In genomic region chr11:51833393-51834066, GRCm38 (mm10) we compare ENCODE assay signal across 28 mouse cellular contexts. TPM values are rescaled to one million over a fixed set of nuclear protein-coding genes. Genes with fewer than 3 reads are reported as not detected.
A peak's percentile ranks its signal among the peaks of the same experiment; 100 is the strongest.
DNase-seq lines count a peak whose midpoint lies in the region; ATAC-seq and TF ChIP-seq lines count a peak whose summit lies in the region.
"Had no signal": no experiment of that assay in that cellular context is flagged by ENCODE, and none has a peak within 500 bp of the region (broad histone marks: within the 10 kb centered on the region; RNA-seq: fewer than 3 reads in every experiment).

No protein-coding gene starts in this region.

- H3K4me3 ChIP-seq in liver, embryonic 13.5 days (replicated peaks) = no peak overlapping the region
- no peak overlapping the region for H3K4me3 ChIP-seq in liver, embryonic 12.5 days
- peak overlapping the region in 2 of 3 experiments; percentile 14 to 40 for H3K4me3 ChIP-seq in CH12.LX (replicated peaks in 1 of 3; ENCODE audit: low read depth in 2 of 3, low read length in 2 of 3, poor library complexity in 1 of 3)
- no peak overlapping the region for H3K4me3 ChIP-seq in forebrain, embryonic 12.5 days (replicated peaks)
- H3K4me3 ChIP-seq: embryonic facial prominence, embryonic 12.5 days; forebrain, embryonic 13.5 days; heart, embryonic 12.5 days; hindbrain, embryonic 10.5 days; left cerebral cortex, adult 2 months; lung, embryonic 15.5 days; midbrain, embryonic 10.5 days; myocyte; neural tube, embryonic 13.5 days had no signal

- WGBS in liver, embryonic 13.5 days (ENCODE audit: insufficient replicate concordance) = 65% methylated on average over 10 of the region's 10 CpGs
- WGBS in liver, embryonic 12.5 days (ENCODE audit: insufficient replicate concordance) = 64% methylated on average over 10 of the region's 10 CpGs
- 92% methylated on average over 10 of the region's 10 CpGs for WGBS in forebrain, embryonic 12.5 days

- H3K79me2 ChIP-seq in CH12.LX (replicated peaks; ENCODE audit: control insufficient read depth, extremely low read depth, insufficient read depth, poor library complexity, severe bottlenecking) = peaks cover 49% of the 10 kb centered on the region

- dilution Hi-C loops in CH12.LX (cut with MboI; ENCODE audit: extremely low pct_ligation_motif_present, extremely low pct_unique_long_range_greater_than_20kb, low sequenced_read_pairs) = no loop called here

- no peak overlapping the region for H3K9ac ChIP-seq in liver, embryonic 13.5 days
- H3K9ac ChIP-seq in liver, embryonic 12.5 days = no peak overlapping the region
- peak overlapping the region; percentile 72 for H3K9ac ChIP-seq in CH12.LX (ENCODE audit: insufficient read depth, low read depth)
- H3K9ac ChIP-seq in forebrain, embryonic 12.5 days = no peak overlapping the region
- H3K9ac ChIP-seq: embryonic facial prominence, embryonic 12.5 days; forebrain, embryonic 13.5 days; heart, embryonic 12.5 days; lung, embryonic 15.5 days; neural tube, embryonic 13.5 days had no signal

- peaks cover 60% of the 10 kb centered on the region for H3K4me1 ChIP-seq in liver, embryonic 13.5 days (replicated peaks)
- peaks cover 39% of the 10 kb centered on the region for H3K4me1 ChIP-seq in liver, embryonic 12.5 days
- H3K4me1 ChIP-seq in CH12.LX (ENCODE audit: control insufficient read depth in 1 of 2, insufficient read depth in 2 of 2) = peaks cover 74 to 85% of the 10 kb centered on the region in 2 experiments
- peaks cover 13% of the 10 kb centered on the region; the same call in 1 of the 2 replicates for H3K4me1 ChIP-seq in forebrain, embryonic 12.5 days
- H3K4me1 ChIP-seq: embryonic facial prominence, embryonic 12.5 days; lung, embryonic 15.5 days had no signal

- in situ Hi-C loops in CH12.LX (cut with MboI; ENCODE audit: low pct_ligation_motif_present, low pct_unique_long_range_greater_than_20kb, low sequenced_read_pairs) = no loop called here

- no peak overlapping the region for H3K4me2 ChIP-seq in liver, embryonic 13.5 days
- H3K4me2 ChIP-seq in liver, embryonic 12.5 days = no peak overlapping the region
- peak overlapping the region; percentile 60 for H3K4me2 ChIP-seq in CH12.LX (ENCODE audit: insufficient read depth, low read depth, poor library complexity, severe bottlenecking)
- H3K4me2 ChIP-seq in forebrain, embryonic 12.5 days = no peak overlapping the region
- H3K4me2 ChIP-seq: embryonic facial prominence, embryonic 12.5 days; forebrain, embryonic 13.5 days; heart, embryonic 12.5 days; lung, embryonic 15.5 days; neural tube, embryonic 13.5 days had no signal

- no peak for DNase-seq in liver, embryonic 13.5 days
- DNase-seq in A20 (ENCODE audit: low read depth, low spot score) (peak; percentile 56), CH12.LX (ENCODE audit: extremely low read depth) (peak; percentile 88)
- no peak for DNase-seq in adrenal gland, adult 2 months
- DNase-seq: adrenal gland, adult 8-10 months; cerebellum, adult 9-10 months; heart, adult 18-20 months; heart, postnatal 10 days; kidney, adult 18-20 months; kidney, postnatal 10 days; thymus, adult 2 months; thymus, postnatal 4 days had no signal

- TF ChIP-seq EP300 in CH12.LX (IDR thresholded peaks at IDR 0.05; ENCODE audit: low read length) = peak; percentile 99

- TF ChIP-seq POLR2A in CH12.LX (IDR thresholded peaks at IDR 0.05; ENCODE audit: low read depth, low read length) = peak; percentile 66

- H3K27me3 ChIP-seq in liver, embryonic 13.5 days = no peaks in the 10 kb centered on the region
- no peaks in the 10 kb centered on the region for H3K27me3 ChIP-seq in liver, embryonic 12.5 days (replicated peaks)
- no peaks in the 10 kb centered on the region for H3K27me3 ChIP-seq in CH12.LX (replicated peaks)
- H3K27me3 ChIP-seq in forebrain, embryonic 12.5 days = no peaks in the 10 kb centered on the region
- H3K27me3 ChIP-seq: embryonic facial prominence, embryonic 12.5 days; forebrain, embryonic 13.5 days; heart, embryonic 12.5 days; lung, embryonic 15.5 days; neural tube, embryonic 13.5 days; Patski had no signal

- TF ChIP-seq CTCF in CH12.LX (conservative IDR thresholded peaks at IDR 0.05 in 1 of 2, IDR thresholded peaks at IDR 0.05 in 1 of 2; ENCODE audit: low read depth in 2 of 2, low read length in 2 of 2) = no peak

- TF ChIP-seq RAD21 in CH12.LX (IDR thresholded peaks at IDR 0.05; ENCODE audit: low read depth, low read length) = peak; percentile 11

- no peaks in the 10 kb centered on the region for H3K9me3 ChIP-seq in liver, embryonic 13.5 days (replicated peaks)
- H3K9me3 ChIP-seq in liver, embryonic 12.5 days (replicated peaks) = no peaks in the 10 kb centered on the region
- peaks cover 5% of the 10 kb centered on the region for H3K9me3 ChIP-seq in CH12.LX (replicated peaks; ENCODE audit: low read length)
- no peaks in the 10 kb centered on the region for H3K9me3 ChIP-seq in forebrain, embryonic 12.5 days
- H3K9me3 ChIP-seq: embryonic facial prominence, embryonic 12.5 days; forebrain, embryonic 13.5 days; G1E; heart, embryonic 12.5 days; hindbrain, embryonic 10.5 days; lung, embryonic 15.5 days; midbrain, embryonic 10.5 days; neural tube, embryonic 13.5 days had no signal

- no peak for ATAC-seq in liver, embryonic 13.5 days (ENCODE audit: low read depth)
- no peak for ATAC-seq in liver, embryonic 12.5 days
- peak; percentile 63 for ATAC-seq in inflammation-experienced regulatory T-cells, adult 6 months
- ATAC-seq in forebrain, embryonic 12.5 days (ENCODE audit: low FRiP score) = no peak
- ATAC-seq: forebrain, embryonic 13.5 days; midbrain, embryonic 16.5 days; Patski had no signal

- no peaks in the 10 kb centered on the region; the same call in 1 of the 2 replicates for H3K36me3 ChIP-seq in liver, embryonic 13.5 days
- peaks cover 6% of the 10 kb centered on the region; the same call in 1 of the 2 replicates for H3K36me3 ChIP-seq in liver, embryonic 12.5 days
- H3K36me3 ChIP-seq in CH12.LX (replicated peaks in 1 of 2; ENCODE audit: control insufficient read depth in 1 of 2, insufficient read depth in 1 of 2, low read length in 1 of 2) = peaks cover 70 to 80% of the 10 kb centered on the region in 2 experiments
- H3K36me3 ChIP-seq in forebrain, embryonic 12.5 days (replicated peaks) = no peaks in the 10 kb centered on the region
- H3K36me3 ChIP-seq: heart, embryonic 12.5 days; hindbrain, embryonic 10.5 days; midbrain, embryonic 10.5 days; neural tube, embryonic 13.5 days had no signal

- H3K27ac ChIP-seq in liver, embryonic 13.5 days = peak overlapping the region; percentile 47
- H3K27ac ChIP-seq in liver, embryonic 12.5 days = no peak overlapping the region
- H3K27ac ChIP-seq in CH12.LX (ENCODE audit: insufficient read depth, low read depth) = peak overlapping the region; percentile 99
- H3K27ac ChIP-seq in forebrain, embryonic 12.5 days = no peak overlapping the region
- H3K27ac ChIP-seq: embryonic facial prominence, embryonic 12.5 days; forebrain, embryonic 13.5 days; left cerebral cortex, adult 2 months; lung, embryonic 15.5 days; neural tube, embryonic 13.5 days; stomach, postnatal 0 days had no signal

TF ChIP-seq in CH12.LX, 34 proteins besides CTCF, POLR2A, EP300 and RAD21 (continues in another document):
- TF ChIP-seq HCFC1 (IDR thresholded peaks at IDR 0.05; ENCODE audit: low read depth, low read length) (peak; percentile 60), MAZ (IDR thresholded peaks at IDR 0.05; ENCODE audit: low read depth, low read length) (peak; percentile 88), ETS1 (conservative IDR thresholded peaks at IDR 0.05; ENCODE audit: low read depth, low read length) (peak; percentile 91), MEF2A (IDR thresholded peaks at IDR 0.05; ENCODE audit: borderline replicate concordance, low read depth, low read length) (peak; percentile 93), USF1 (IDR thresholded peaks at IDR 0.05; ENCODE audit: low read depth, low read length) (no peak), TCF12 (IDR thresholded peaks at IDR 0.05; ENCODE audit: low read depth, low read length) (peak; percentile 99), MAX (IDR thresholded peaks at IDR 0.05; ENCODE audit: low read length) (peak; percentile 63), RCOR1 (conservative IDR thresholded peaks at IDR 0.05; ENCODE audit: low read depth, low read length) (peak; percentile 90; the same call in 1 of the 2 replicates), JUND (conservative IDR thresholded peaks at IDR 0.05; ENCODE audit: low read depth, low read length) (no peak; the same call in 1 of the 2 replicates), PAX5 (IDR thresholded peaks at IDR 0.05; ENCODE audit: low read length) (no peak), NELFE (IDR thresholded peaks at IDR 0.05; ENCODE audit: low read depth, low read length) (peak; percentile 30; the same call in 1 of the 2 replicates), CHD1 (IDR thresholded peaks at IDR 0.05; ENCODE audit: low read depth, low read length) (no peak), ELF1 (IDR thresholded peaks at IDR 0.05; ENCODE audit: low read depth, low read length) (peak; percentile 82), MYC (IDR thresholded peaks at IDR 0.05; ENCODE audit: low read depth, low read length) (peak; percentile 73), JUN (IDR thresholded peaks at IDR 0.05; ENCODE audit: insufficient read depth, low read depth, low read length) (peak; percentile 63), KAT2A (IDR thresholded peaks at IDR 0.05; ENCODE audit: insufficient replicate concordance, low read length) (peak; percentile 68; the same call in 1 of the 2 replicates), IRF4 (IDR thresholded peaks at IDR 0.05; ENCODE audit: low read depth, low read length) (peak; percentile 92), BHLHE40 (IDR thresholded peaks at IDR 0.05; ENCODE audit: low read depth, low read length) (peak; percentile 88), ZNF384 (IDR thresholded peaks at IDR 0.05; ENCODE audit: low read depth, low read length) (no peak), MAFK (IDR thresholded peaks at IDR 0.05; ENCODE audit: insufficient replicate concordance, low read length) (peak; percentile 63; the same call in 1 of the 2 replicates), POLR2AphosphoS2 (IDR thresholded peaks at IDR 0.05; ENCODE audit: low read depth, low read length) (0 out of 2 replicates have a peak, but pooled peaks have one; percentile 68), USF2 (conservative IDR thresholded peaks at IDR 0.05; ENCODE audit: low read depth, low read length) (no peak)

RNA-seq across cellular contexts. Expression of gene Jade2, which starts 23.9 kb away (rescaled TPM):
- 0.55 and 0.61 TPM in 2 replicates for polyA plus RNA-seq in liver, embryonic 13.5 days (2015; fragmentation: Nextera tagmentation; extraction: Ambion mirVana)
- 0.92 and 0.95 TPM in 2 replicates for polyA plus RNA-seq in liver, embryonic 12.5 days (2016; fragmentation: Nextera tagmentation; extraction: Ambion mirVana)
- 51.4 and 58.2 TPM in 2 replicates for total RNA-seq in CH12.LX (2012; rRNA removed)
- total RNA-seq in CH12.LX (2014; rRNA removed) = 21.9 and 25.6 TPM in 2 replicates
- polyA plus RNA-seq in CH12.LX (2012; ENCODE audit: insufficient read length, low read depth) = 50.3 and 60.1 TPM in 2 replicates
- polyA plus RNA-seq in inflammation-experienced regulatory T-cells, adult 6 months (2017; shearing (Covaris generic)) = 10 to 100 TPM; 14.1 to 21.5 (median 20.1) TPM
- polyA plus RNA-seq in forebrain, embryonic 12.5 days (2016; fragmentation: Nextera tagmentation; extraction: Ambion mirVana) = 0.49 and 0.65 TPM in 2 replicates
- 10 to 100 TPM; 13.7 to 21.8 TPM for total RNA-seq in adrenal gland, adult 2 months (2021)
- 12.8 and 13.0 TPM in 2 replicates for polyA plus RNA-seq in adrenal gland, adult 2 months (2012; rRNA removed)

Comparison
In these comparisons a context has a peak if more than half of its experiments do, and no peak if none do; other contexts are left out.
1. H3K27ac ChIP-seq: peak in liver, embryonic 13.5 days (single experiment) and CH12.LX (single experiment); none in liver, embryonic 12.5 days (single experiment) and forebrain, embryonic 12.5 days (single experiment).
2. DNase-seq: peak in A20 (single experiment) and CH12.LX (single experiment); none in liver, embryonic 13.5 days (single experiment) and adrenal gland, adult 2 months (single experiment).
3. H3K4me3 ChIP-seq: peak in CH12.LX (2 of 3); none in liver, embryonic 13.5 days (single experiment), liver, embryonic 12.5 days (single experiment) and forebrain, embryonic 12.5 days (single experiment).